Mouse (Mus musculus) kidney, postnatal 14 days (tissue): ENCODE results near the gene Capn9.

Experiments
- DNase-seq: peaks from one replicate; pipeline ENCODE4 v3.0.0; 2022; ENCODE audit warnings: mixed read lengths

Gene Capn9

GRCm38 (mm10) chr8:124575811-124576210, at the start of gene Capn9:
Capn9 (plus strand) TSS chr8:124576111.
- DNase-seq, result no peak

- no peak for DNase-seq
These were observed 49.6 kb upstream of the Capn9 start for GRCm38 (mm10) chr8:124526261-124526660.

GRCm38 (mm10) chr8:124530076-124530475, 45.8 kb upstream of the Capn9 start:
- no peak for DNase-seq

- no peak for DNase-seq
These were observed 45.4 kb upstream of the Capn9 start for GRCm38 (mm10) chr8:124530556-124530955.

GRCm38 (mm10) chr8:124530996-124531395, 44.9 kb upstream of the Capn9 start:
- no peak for DNase-seq

- DNase-seq, result no peak
These were observed 43.3 kb upstream of the Capn9 start for GRCm38 (mm10) chr8:124532626-124533025.

GRCm38 (mm10) chr8:124535451-124535850, 40.5 kb upstream of the Capn9 start:
- DNase-seq, result no peak

GRCm38 (mm10) chr8:124540906-124541305, 35.0 kb upstream of the Capn9 start:
- no peak for DNase-seq

GRCm38 (mm10) chr8:124542001-124542400, 33.9 kb upstream of the Capn9 start:
- DNase-seq, result no peak

- DNase-seq, result no peak
These were observed 32.6 kb upstream of the Capn9 start for GRCm38 (mm10) chr8:124543272-124543671.

GRCm38 (mm10) chr8:124546371-124546770, 29.5 kb upstream of the Capn9 start:
- no peak for DNase-seq

- no peak for DNase-seq
These were observed 29.1 kb upstream of the Capn9 start for GRCm38 (mm10) chr8:124546815-124547214.

- DNase-seq, result no peak
These were observed 28.6 kb upstream of the Capn9 start for GRCm38 (mm10) chr8:124547269-124547668.

- no peak for DNase-seq
These were observed 27.7 kb upstream of the Capn9 start for GRCm38 (mm10) chr8:124548187-124548586.

- no peak for DNase-seq
These were observed 24.8 kb upstream of the Capn9 start for GRCm38 (mm10) chr8:124551011-124551661.

- DNase-seq, result no peak
These were observed 20.7 kb upstream of the Capn9 start for GRCm38 (mm10) chr8:124555113-124555750.

- no peak for DNase-seq
These were observed 19.7 kb upstream of the Capn9 start for GRCm38 (mm10) chr8:124556164-124556563.

GRCm38 (mm10) chr8:124556658-124557057, 19.3 kb upstream of the Capn9 start:
- DNase-seq, result no peak

- DNase-seq, result no peak
These were observed 18.4 kb upstream of the Capn9 start for GRCm38 (mm10) chr8:124557476-124557875.

GRCm38 (mm10) chr8:124567126-124567525, 8.8 kb upstream of the Capn9 start:
- DNase-seq, result peak; percentile 18

GRCm38 (mm10) chr8:124567584-124567983, 8.3 kb upstream of the Capn9 start:
- no peak for DNase-seq

GRCm38 (mm10) chr8:124569100-124569499, 6.8 kb upstream of the Capn9 start:
- no peak for DNase-seq

GRCm38 (mm10) chr8:124569593-124569992, 6.3 kb upstream of the Capn9 start, which contains the start of gene Agt:
Agt (minus strand) TSS chr8:124569706.
- peak; percentile 85 for DNase-seq

GRCm38 (mm10) chr8:124571732-124572429, 4.0 kb upstream of the Capn9 start:
- DNase-seq, result peak; percentile 53
